Mouse (Mus musculus) stomach, postnatal 0 days (tissue): ENCODE measurements around the gene Txnrd2.

Experiments used
- CTCF ChIP-seq: IDR thresholded peaks from 2 replicates; pipeline ENCODE4 v1.5.1; 2016; ENCODE audit warnings: antibody characterized with exemption, low read depth, mild to moderate bottlenecking, moderate library complexity
- EP300 ChIP-seq: optimal IDR thresholded peaks from 2 replicates; pipeline ENCODE3; 2016; ENCODE audit warnings: antibody characterized with exemption

GRCm38 (mm10) chr16:18419603-18420026 is 6.6 kb upstream of the Txnrd2 start:
- TF ChIP-seq CTCF (no peak), EP300 (no peak)
